Mouse (Mus musculus) heart, embryonic 16.5 days (tissue): ENCODE data around the gene Trpm8. TPM values are rescaled to one million over a fixed set of nuclear protein-coding genes. Genes with fewer than 3 reads are reported as not detected.

Experiments used
- ATAC-seq: fragments of 200-750 bp; cut with Nextera tagmentation; replicated peaks from 2 replicates; pipeline ENCODE4 v1.8.0; 2017; ENCODE audit warnings: moderate number of reproducible peaks; ENCODE audit not compliant: insufficient read depth, low FRiP score; ENCODE audit errors: extremely low read depth
- H3K27ac ChIP-seq: fragments of 300-500 bp; sonication (generic); 2 replicates; pipeline ENCODE4 v1.5.1; 2014; ENCODE audit warnings: mild to moderate bottlenecking, low read length, control low read depth, moderate library complexity
- H3K27me3 ChIP-seq: fragments of 300-500 bp; sonication (generic); 2 replicates; pipeline ENCODE4 v1.6.1; 2014; ENCODE audit warnings: low read length, mixed read lengths; ENCODE audit not compliant: control insufficient read depth, insufficient read depth
- H3K36me3 ChIP-seq: fragments of 300-500 bp; sonication (generic); 2 replicates; pipeline ENCODE4 v1.6.1; 2014; ENCODE audit not compliant: control insufficient read depth, insufficient read depth
- H3K4me1 ChIP-seq: fragments of 300-500 bp; sonication (generic); 2 replicates; pipeline ENCODE4 v1.6.1; 2014; ENCODE audit warnings: low read length, mixed read lengths; ENCODE audit not compliant: control insufficient read depth, insufficient read depth
- H3K4me2 ChIP-seq: fragments of 300-500 bp; sonication (generic); 2 replicates; pipeline ENCODE4 v1.6.1; 2014; ENCODE audit warnings: low read depth, mild to moderate bottlenecking, control low read depth, low read length
- H3K4me3 ChIP-seq: fragments of 300-500 bp; sonication (generic); 2 replicates; pipeline ENCODE4 v1.5.1; 2014; ENCODE audit warnings: mild to moderate bottlenecking, control low read depth, low read length
- H3K9ac ChIP-seq: fragments of 300-500 bp; sonication (generic); 2 replicates; pipeline ENCODE4 v1.6.1; 2014; ENCODE audit warnings: low read length, control low read depth
- H3K9me3 ChIP-seq: fragments of 300-500 bp; sonication (generic); replicated peaks from 2 replicates; pipeline ENCODE4 v1.6.1; 2016; ENCODE audit warnings: low read length; ENCODE audit not compliant: control insufficient read depth
- WGBS: fragments of 180-500 bp; shearing (Covaris S2); extraction: QIAGEN DNeasy Blood & Tissue Kit; methylation state at CpG from one replicate; pipeline ENCODE4 v1.1.7; 2014; 5-methylcytosine and 5-hydroxymethylcytosine counted together
- polyA plus RNA-seq: library from polyadenylated mRNA; unstranded; fragments of >200 nt; fragmentation: Nextera tagmentation; extraction: Ambion mirVana; gene quantifications from 2 replicates; pipeline ENCODE4 v1.2.1, GENCODE M21; 2015

Gene Trpm8
- polyA plus RNA-seq, 1 experiment from 2014 or later: not detected

- Histone ChIP-seq H3K4me2 (no peak overlapping the region), H3K4me3 (no peak overlapping the region), H3K27me3 (no peaks in the 10 kb centered on the region), H3K9me3 (peaks cover 44% of the 10 kb centered on the region), H3K4me1 (no peaks in the 10 kb centered on the region), H3K27ac (no peak overlapping the region), H3K9ac (no peak overlapping the region), H3K36me3 (no peaks in the 10 kb centered on the region)
- 57% methylated on average over 10 of the region's 10 CpGs for WGBS
- ATAC-seq: no peak
Observed at GRCm38 (mm10) chr1:88284228-88284945, 6.9 kb downstream of the Trpm8 start.

- Histone ChIP-seq H3K4me1 (no peaks in the 10 kb centered on the region), H3K27me3 (no peaks in the 10 kb centered on the region), H3K4me2 (no peak overlapping the region), H3K9me3 (peaks cover 47% of the 10 kb centered on the region), H3K27ac (no peak overlapping the region), H3K4me3 (no peak overlapping the region), H3K36me3 (no peaks in the 10 kb centered on the region), H3K9ac (no peak overlapping the region)
- no peak for ATAC-seq
- 56% methylated on average over 7 of the region's 7 CpGs for WGBS
Observed at GRCm38 (mm10) chr1:88284946-88285320, 7.5 kb downstream of the Trpm8 start.

DNA sequence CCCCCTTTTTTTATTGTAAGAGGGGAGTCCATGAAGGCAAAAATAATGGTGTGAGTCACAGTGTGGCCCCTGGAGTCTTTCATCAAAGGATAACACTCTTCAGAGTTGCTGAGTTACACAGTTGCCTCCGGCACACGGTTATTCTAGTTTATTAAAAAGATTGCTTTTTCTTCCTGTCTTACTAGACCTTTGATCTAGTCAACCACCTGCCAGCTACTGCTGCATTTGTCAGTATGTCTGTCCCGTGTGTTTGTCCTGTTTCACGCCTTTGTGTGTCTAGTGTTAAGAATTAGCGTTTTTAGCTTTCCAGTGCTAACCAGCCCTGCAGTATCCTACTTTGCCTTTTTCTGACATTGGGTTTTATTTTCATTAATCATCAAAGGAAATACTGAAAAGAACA lies 8.2 kb downstream of the Trpm8 start:
- Histone ChIP-seq H3K27ac (no peak overlapping the region), H3K4me2 (no peak overlapping the region), H3K4me1 (no peaks in the 10 kb centered on the region), H3K9me3 (peaks cover 53% of the 10 kb centered on the region), H3K9ac (no peak overlapping the region), H3K4me3 (no peak overlapping the region), H3K27me3 (no peaks in the 10 kb centered on the region), H3K36me3 (no peaks in the 10 kb centered on the region)
- WGBS: 61% methylated on average over 5 of the region's 5 CpGs
- ATAC-seq: no peak

DNA sequence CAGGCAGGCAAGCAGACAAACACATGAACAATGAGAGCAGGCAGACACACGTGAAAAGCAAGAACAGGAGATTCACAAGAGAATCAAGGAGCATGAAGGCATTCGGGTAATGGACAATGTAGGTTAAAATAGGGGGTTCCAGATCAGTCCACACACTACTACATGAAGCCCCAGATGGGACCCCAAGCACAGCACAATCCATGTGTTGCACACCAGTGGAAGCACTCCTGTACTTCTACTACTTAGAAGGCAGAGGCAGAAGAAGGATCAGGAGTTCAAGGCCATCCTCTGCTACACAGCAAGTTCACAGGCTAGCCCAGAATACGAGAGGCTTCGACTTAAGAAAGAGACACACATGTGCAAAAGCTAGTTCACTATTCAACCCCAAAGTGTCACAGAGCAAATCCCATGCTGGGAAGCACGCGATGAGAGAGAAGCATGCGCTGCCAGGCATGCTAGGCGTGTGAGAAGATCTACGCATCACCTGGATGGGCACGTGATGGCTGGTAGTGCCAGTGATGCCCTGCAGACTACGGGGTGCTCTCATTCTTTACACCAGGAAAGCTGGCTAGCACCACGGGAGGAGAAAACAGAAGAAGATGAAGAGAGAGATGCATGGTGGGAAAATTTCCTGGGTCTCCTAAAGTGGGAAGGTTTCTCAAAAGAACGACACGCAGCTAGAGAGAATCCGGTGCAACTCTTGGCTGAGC lies 8.8 kb downstream of the Trpm8 start:
- H3K36me3 ChIP-seq: no peaks in the 10 kb centered on the region
- H3K27me3 ChIP-seq: no peaks in the 10 kb centered on the region
- H3K4me3 ChIP-seq: no peak overlapping the region
- H3K27ac ChIP-seq: no peak overlapping the region
- H3K9me3 ChIP-seq: peaks cover 55% of the 10 kb centered on the region
- H3K4me1 ChIP-seq: no peaks in the 10 kb centered on the region
- H3K9ac ChIP-seq: no peak overlapping the region
- 74% methylated on average over 15 of the region's 15 CpGs for WGBS
- no peak for ATAC-seq
- no peak overlapping the region for H3K4me2 ChIP-seq

GRCm38 (mm10) chr1:88286887-88287696 lies 9.6 kb downstream of the Trpm8 start:
- H3K4me1 ChIP-seq: no peaks in the 10 kb centered on the region
- no peak for ATAC-seq
- H3K4me2 ChIP-seq: no peak overlapping the region

GRCm38 (mm10) chr1:88287697-88287980 lies 10.2 kb downstream of the Trpm8 start:
- no peak for ATAC-seq
- Histone ChIP-seq H3K9ac (no peak overlapping the region), H3K4me2 (no peak overlapping the region), H3K4me3 (no peak overlapping the region), H3K27ac (no peak overlapping the region), H3K27me3 (no peaks in the 10 kb centered on the region), H3K9me3 (peaks cover 62% of the 10 kb centered on the region), H3K36me3 (no peaks in the 10 kb centered on the region), H3K4me1 (no peaks in the 10 kb centered on the region)
- WGBS: 31% methylated on average over 5 of the region's 5 CpGs

More at GRCm38 (mm10) chr1:88286887-88287696, 9.6 kb downstream of the Trpm8 start:
- Histone ChIP-seq H3K36me3 (no peaks in the 10 kb centered on the region), H3K9ac (no peak overlapping the region), H3K27ac (no peak overlapping the region), H3K9me3 (peaks cover 60% of the 10 kb centered on the region), H3K4me3 (no peak overlapping the region), H3K27me3 (no peaks in the 10 kb centered on the region)
- WGBS: 66% methylated on average over 13 of the region's 13 CpGs

GRCm38 (mm10) chr1:88288056-88288788 lies 10.8 kb downstream of the Trpm8 start:
- Histone ChIP-seq H3K27ac (no peak overlapping the region), H3K4me1 (no peaks in the 10 kb centered on the region), H3K9ac (no peak overlapping the region), H3K4me3 (no peak overlapping the region), H3K27me3 (no peaks in the 10 kb centered on the region), H3K4me2 (no peak overlapping the region), H3K36me3 (no peaks in the 10 kb centered on the region), H3K9me3 (peaks cover 58% of the 10 kb centered on the region)
- 29% methylated on average over 3 of the region's 3 CpGs for WGBS
- ATAC-seq: no peak

DNA sequence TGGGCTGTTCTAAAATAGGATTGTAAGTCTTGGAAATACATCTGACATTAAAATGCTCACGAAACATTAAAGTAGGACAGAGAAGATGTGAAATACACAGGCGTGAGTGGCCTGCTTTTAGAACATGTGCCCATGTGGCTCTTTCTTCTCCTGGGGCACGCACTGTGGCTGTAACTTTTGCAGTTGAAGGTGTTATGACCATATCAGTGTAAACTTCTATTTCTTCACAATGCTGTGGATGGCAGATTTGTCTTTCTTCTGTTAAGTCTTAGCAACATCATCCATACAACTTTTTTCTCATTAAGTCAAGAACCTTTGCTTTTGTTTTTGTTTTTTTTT lies 11.3 kb downstream of the Trpm8 start:
- H3K4me1 ChIP-seq: no peaks in the 10 kb centered on the region
- H3K4me3 ChIP-seq: no peak overlapping the region
- H3K27ac ChIP-seq: no peak overlapping the region
- no peak overlapping the region for H3K9ac ChIP-seq
- no peaks in the 10 kb centered on the region for H3K27me3 ChIP-seq
- no peak overlapping the region for H3K4me2 ChIP-seq
- WGBS: 62% methylated on average over 3 of the region's 3 CpGs
- H3K36me3 ChIP-seq: no peaks in the 10 kb centered on the region
- ATAC-seq: no peak
- peaks cover 54% of the 10 kb centered on the region for H3K9me3 ChIP-seq
